Mouse (Mus musculus): ENCODE data around the gene Ssxb9.
"Not testable (repeated sequence)": the region's sequence is repeated elsewhere in the genome, so short reads cannot be mapped to it uniquely, and the experiment has no call there.

The Ssxb9 gene

GRCm38 (mm10) chrX:8366678-8367077, at the start of gene Ssxb9:
TSS of gene Ssxb9 (plus strand) at chrX:8366978.
- DNase-seq (ENCODE audit: low spot score): not testable (repeated sequence)

- DNase-seq (ENCODE audit: low spot score): no peak
These were observed 39.7 kb upstream of the Ssxb9 start, which contains the start of gene Ssxb10 for GRCm38 (mm10) chrX:8327124-8327523. TSS of gene Ssxb10 (plus strand) at chrX:8327424.

GRCm38 (mm10) chrX:8413005-8413404, 46.2 kb downstream of the Ssxb9 start, which contains the start of gene Ssxb1:
TSS of gene Ssxb1 (plus strand) at chrX:8413305.
- not testable (repeated sequence) for DNase-seq (ENCODE audit: low spot score)
